Mouse (Mus musculus) left cerebral cortex, postnatal 10 days (tissue): ENCODE results near the gene Pcnx2. TPM values are rescaled to one million over a fixed set of nuclear protein-coding genes. Genes with fewer than 3 reads are reported as not detected.

ENCODE experiments used
- total RNA-seq, 2 experiments: library from RNA; stranded (reverse); gene quantifications; 2 replicates each; pipeline ENCODE4 v1.2.3; 2021

Pcnx2 gene
- total RNA-seq, 2 experiments from 2014 or later, result 48.6 to 55.8 TPM

Other genes with a start within 250 kb of the Pcnx2 start
- 1 to 10 TPM; 5.2 to 6.2 TPM for gene Map10, start 228.5 kb downstream of the Pcnx2 start, total RNA-seq
- 10 to 100 TPM; 20.2 to 21.0 TPM for gene Ntpcr, start 168.4 kb downstream of the Pcnx2 start, total RNA-seq
- 1 to 10 TPM; 2.8 TPM for gene Map3k21, start 12.1 kb upstream of the Pcnx2 start, total RNA-seq
- 10 to 100 TPM; 45.4 to 50.5 TPM for gene Kcnk1, start 96.9 kb upstream of the Pcnx2 start, total RNA-seq